Mouse (Mus musculus): ENCODE results near the gene Zdhhc5.

- TF ChIP-seq EP300 (optimal IDR thresholded peaks at IDR 0.05) = no peak
- no peak for TF ChIP-seq CTCF (IDR thresholded peaks at IDR 0.05; ENCODE audit: low read depth)
These were observed 42.2 kb upstream of the Zdhhc5 start for GRCm38 (mm10) chr2:84757026-84757682.

Measured in stomach, postnatal 0 days (tissue).